Mouse (Mus musculus) kidney, adult 9 months (tissue): ENCODE results near the gene Ankrd49.

Experiments
- DNase-seq: peaks from one replicate; pipeline ENCODE4 v3.0.0; 2022

Ankrd49 gene

GRCm38 (mm10) chr9:14740151-14740924, 44.3 kb downstream of the Ankrd49 start, which contains the start of gene Piwil4:
Piwil4 (minus strand) TSS chr9:14740733.
- DNase-seq: no peak

- no peak for DNase-seq
These were observed 45.0 kb downstream of the Ankrd49 start for GRCm38 (mm10) chr9:14739498-14740150.

GRCm38 (mm10) chr9:14730941-14731541, 53.6 kb downstream of the Ankrd49 start:
- peak; percentile 33 for DNase-seq
